Mouse (Mus musculus) limb, embryonic 15.5 days (tissue): ENCODE data around the gene Arhgap33. TPM values are rescaled to one million over a fixed set of nuclear protein-coding genes. Genes with fewer than 3 reads are reported as not detected.

Source experiments
- ATAC-seq: fragments of 200-750 bp; cut with Nextera tagmentation; 2 replicates; pipeline ENCODE4 v1.8.0; 2017; ENCODE audit warnings: low read depth, moderate TSS enrichment; ENCODE audit not compliant: insufficient number of reproducible peaks, low FRiP score, low TSS enrichment
- H3K27ac ChIP-seq: fragments of 300-500 bp; sonication (generic); 2 replicates; pipeline ENCODE4 v1.5.1; 2015; ENCODE audit warnings: moderate library complexity, mild to moderate bottlenecking, inconsistent platforms
- H3K27me3 ChIP-seq: fragments of 300-500 bp; sonication (generic); 2 replicates; pipeline ENCODE4 v1.6.1; 2015; ENCODE audit warnings: inconsistent platforms
- H3K36me3 ChIP-seq: fragments of 300-500 bp; sonication (generic); 2 replicates; pipeline ENCODE4 v1.6.1; 2015; ENCODE audit warnings: inconsistent platforms
- H3K4me1 ChIP-seq: fragments of 300-500 bp; sonication (generic); 2 replicates; pipeline ENCODE4 v1.6.1; 2015; ENCODE audit warnings: inconsistent platforms
- H3K4me2 ChIP-seq: fragments of 300-500 bp; sonication (generic); 2 replicates; pipeline ENCODE4 v1.6.1; 2015; ENCODE audit warnings: mild to moderate bottlenecking, inconsistent platforms
- H3K4me3 ChIP-seq: fragments of 300-500 bp; sonication (generic); 2 replicates; pipeline ENCODE4 v1.5.1; 2015; ENCODE audit warnings: mild to moderate bottlenecking, inconsistent platforms
- H3K9ac ChIP-seq: fragments of 300-500 bp; sonication (generic); 2 replicates; pipeline ENCODE4 v1.6.1; 2015; ENCODE audit warnings: inconsistent platforms
- H3K9me3 ChIP-seq: fragments of 300-500 bp; sonication (generic); 2 replicates; pipeline ENCODE4 v1.6.1; 2016; ENCODE audit warnings: inconsistent platforms
- WGBS: fragments of 180-500 bp; shearing (Covaris S2); methylation state at CpG from one replicate; pipeline ENCODE4 v1.1.7; 2015; 5-methylcytosine and 5-hydroxymethylcytosine counted together
- polyA plus RNA-seq: library from polyadenylated mRNA; unstranded; fragments of >200 nt; fragmentation: Nextera tagmentation; extraction: Ambion mirVana; gene quantifications from 2 replicates; pipeline ENCODE4 v1.2.1, GENCODE M21; 2015

Arhgap33 gene
- 7.8 and 8.0 TPM in 2 replicates for polyA plus RNA-seq

DNA sequence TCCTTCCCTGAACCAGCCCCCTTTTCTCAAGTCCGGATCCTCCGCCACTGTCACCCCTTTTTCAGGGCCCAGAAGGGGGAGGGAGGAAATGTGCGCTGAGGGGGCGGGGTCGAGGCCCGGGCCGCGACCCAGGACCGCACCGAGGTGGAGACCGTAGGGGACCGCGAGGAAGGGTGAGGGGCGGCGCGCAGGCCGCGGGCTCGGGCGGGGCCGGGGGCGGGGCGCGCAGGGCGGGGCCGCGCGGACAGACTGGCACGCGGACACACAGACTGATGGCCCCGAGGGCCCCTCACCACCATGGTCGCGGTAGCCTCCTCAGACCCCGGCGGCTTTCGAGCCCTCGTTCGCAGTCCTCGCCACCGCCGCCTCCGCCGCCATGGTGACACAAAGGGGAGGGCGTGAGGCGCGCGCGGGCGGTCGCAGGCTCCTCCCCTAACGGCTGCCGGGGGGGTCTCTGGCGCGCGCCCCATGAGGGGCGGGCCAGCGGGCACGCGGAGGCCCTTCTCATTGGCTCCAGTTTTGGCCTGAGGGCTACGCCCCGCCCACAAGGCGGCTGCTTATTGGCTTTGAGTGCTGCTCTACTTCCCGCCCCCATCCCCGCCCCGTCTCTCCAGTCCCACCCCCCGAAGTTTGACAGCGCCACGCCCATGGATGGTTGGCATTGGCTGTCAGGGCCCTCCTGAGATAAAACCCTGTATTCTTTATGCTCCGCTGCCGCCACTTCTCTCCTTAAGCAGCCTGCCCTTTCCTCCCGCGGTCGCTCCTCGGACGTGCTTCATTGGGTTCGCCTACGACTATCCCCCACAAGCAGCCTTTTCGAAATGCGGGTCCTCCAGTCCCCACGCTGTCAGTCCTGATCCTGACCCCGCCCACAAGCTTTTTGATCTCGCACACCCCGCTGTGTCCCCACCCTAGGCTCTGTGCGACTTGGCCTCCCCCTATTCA, at the start of gene Arhgap33:
Gene Arhgap33 (minus strand): TSS at position 428 of the 945 bp plus-strand sequence.
- Histone ChIP-seq H3K9me3 (no peaks in the 10 kb centered on the region), H3K4me2 (peak within 1 kb of the TSS; percentile 87), H3K27ac (peak within 1 kb of the TSS; percentile 72; the same call in 1 of the 2 replicates), H3K9ac (peak within 1 kb of the TSS; percentile 69), H3K27me3 (no peaks in the 10 kb centered on the region), H3K36me3 (peaks cover 32% of the 10 kb centered on the region), H3K4me3 (peak within 1 kb of the TSS; percentile 78), H3K4me1 (peaks cover 24% of the 10 kb centered on the region)
- ATAC-seq: peak; percentile 93
- under 1% methylated on average over 49 of the region's 84 CpGs for WGBS

DNA sequence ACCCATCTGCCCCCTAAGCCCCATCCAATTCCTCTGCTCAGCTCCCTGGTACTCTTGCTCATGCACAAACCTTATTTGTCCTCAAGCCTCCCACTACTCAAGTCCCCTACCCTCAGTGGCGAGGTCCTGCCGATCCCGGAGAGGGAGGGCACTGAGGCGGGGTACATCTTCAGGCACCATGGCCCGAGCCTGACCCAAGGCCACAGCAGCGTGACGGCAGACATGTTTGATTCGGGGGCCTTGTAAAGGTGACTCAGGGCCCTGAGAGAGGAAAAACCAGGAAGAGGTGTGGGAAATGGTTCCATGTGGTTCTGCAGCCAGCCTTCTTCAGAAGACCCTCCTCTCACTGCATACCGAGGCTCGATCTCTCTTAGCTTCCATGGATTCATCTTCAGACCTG, 49.5 kb upstream of the Arhgap33 start:
- 91% methylated on average over 10 of the region's 10 CpGs for WGBS
- no peak for ATAC-seq
- Histone ChIP-seq H3K4me1 (peaks cover 16% of the 10 kb centered on the region), H3K36me3 (peaks cover 72% of the 10 kb centered on the region), H3K27me3 (no peaks in the 10 kb centered on the region), H3K9me3 (no peaks in the 10 kb centered on the region), H3K9ac (no peak overlapping the region), H3K4me2 (no peak overlapping the region), H3K27ac (no peak overlapping the region), H3K4me3 (no peak overlapping the region)

DNA sequence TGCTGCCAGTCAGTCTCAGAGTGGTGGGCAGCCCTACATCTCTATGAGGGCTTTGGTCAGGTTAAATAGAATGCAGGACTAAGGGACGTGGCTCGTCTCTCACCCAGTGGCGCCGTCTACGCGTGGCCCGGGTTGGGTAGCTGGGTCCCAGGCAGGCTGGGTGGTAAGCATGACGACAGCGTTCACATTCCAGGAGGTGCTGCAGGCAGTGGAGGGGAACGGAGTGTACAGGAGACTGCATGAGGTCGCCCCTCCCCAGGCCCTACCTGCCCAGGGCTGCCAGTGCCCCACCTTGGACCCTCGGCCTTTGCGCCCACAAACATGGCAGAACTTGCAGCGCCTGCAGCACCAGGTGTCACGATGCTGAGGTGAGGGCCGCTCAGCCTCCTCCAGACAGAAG, 46.7 kb upstream of the Arhgap33 start:
- H3K9ac ChIP-seq: no peak overlapping the region
- H3K36me3 ChIP-seq: peaks cover 99% of the 10 kb centered on the region
- no peaks in the 10 kb centered on the region for H3K9me3 ChIP-seq
- WGBS: 92% methylated on average over 16 of the region's 16 CpGs
- no peak overlapping the region for H3K4me2 ChIP-seq
- no peak overlapping the region for H3K27ac ChIP-seq
- H3K4me1 ChIP-seq: peaks cover 4% of the 10 kb centered on the region
- no peak overlapping the region for H3K4me3 ChIP-seq
- ATAC-seq: no peak
- H3K27me3 ChIP-seq: no peaks in the 10 kb centered on the region

DNA sequence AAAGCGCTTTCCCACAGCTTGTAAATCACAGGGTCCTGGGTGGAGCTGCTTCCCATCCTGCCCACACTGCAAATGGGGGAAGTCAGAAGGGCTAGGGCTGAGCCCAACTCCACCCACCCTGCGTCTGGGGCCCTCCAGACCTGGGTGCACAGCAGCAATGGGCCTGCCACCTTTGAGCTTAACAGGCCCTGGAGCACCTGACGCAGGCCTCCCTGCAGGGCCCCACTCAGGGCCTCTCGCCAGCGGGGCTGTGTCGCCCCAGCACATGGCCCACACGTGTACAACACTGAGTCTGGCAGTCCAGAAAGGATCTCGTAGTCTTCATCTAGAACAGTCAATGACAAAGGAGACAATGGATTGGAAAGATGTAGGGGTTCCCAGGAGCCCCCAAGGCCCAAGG, 45.1 kb upstream of the Arhgap33 start:
- H3K36me3 ChIP-seq: peaks cover 100% of the 10 kb centered on the region
- ATAC-seq: no peak
- WGBS: 89% methylated on average over 8 of the region's 8 CpGs
- H3K4me1 ChIP-seq: no peaks in the 10 kb centered on the region
- no peak overlapping the region for H3K4me3 ChIP-seq
- H3K9me3 ChIP-seq: no peaks in the 10 kb centered on the region
- no peak overlapping the region for H3K9ac ChIP-seq
- H3K4me2 ChIP-seq: no peak overlapping the region
- H3K27me3 ChIP-seq: no peaks in the 10 kb centered on the region
- no peak overlapping the region for H3K27ac ChIP-seq

DNA sequence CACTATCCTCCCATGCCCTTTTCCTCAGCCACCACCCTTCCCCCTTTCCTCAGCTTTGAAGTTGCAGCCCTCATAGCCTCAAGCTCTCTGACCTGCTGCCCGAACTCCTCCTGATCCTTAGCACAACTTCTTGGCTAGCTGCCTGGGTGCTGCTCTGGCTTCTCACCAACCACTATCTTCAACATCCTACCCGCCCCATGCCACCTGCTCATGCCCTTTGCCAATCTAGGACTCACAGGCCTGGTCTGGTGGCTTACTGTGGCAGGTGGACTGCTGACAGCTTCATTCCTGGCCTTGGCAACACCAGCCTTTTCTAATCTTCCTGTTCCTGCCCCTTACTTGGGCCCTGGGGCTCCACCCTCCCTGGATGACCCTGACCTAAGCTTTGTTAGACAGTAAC, 38.1 kb upstream of the Arhgap33 start:
- ATAC-seq: no peak
- Histone ChIP-seq H3K27ac (no peak overlapping the region), H3K4me1 (no peaks in the 10 kb centered on the region), H3K27me3 (no peaks in the 10 kb centered on the region), H3K9me3 (no peaks in the 10 kb centered on the region), H3K4me3 (no peak overlapping the region), H3K36me3 (peaks cover 98% of the 10 kb centered on the region), H3K4me2 (no peak overlapping the region), H3K9ac (no peak overlapping the region)
- 69% methylated on average over 2 of the region's 2 CpGs for WGBS

DNA sequence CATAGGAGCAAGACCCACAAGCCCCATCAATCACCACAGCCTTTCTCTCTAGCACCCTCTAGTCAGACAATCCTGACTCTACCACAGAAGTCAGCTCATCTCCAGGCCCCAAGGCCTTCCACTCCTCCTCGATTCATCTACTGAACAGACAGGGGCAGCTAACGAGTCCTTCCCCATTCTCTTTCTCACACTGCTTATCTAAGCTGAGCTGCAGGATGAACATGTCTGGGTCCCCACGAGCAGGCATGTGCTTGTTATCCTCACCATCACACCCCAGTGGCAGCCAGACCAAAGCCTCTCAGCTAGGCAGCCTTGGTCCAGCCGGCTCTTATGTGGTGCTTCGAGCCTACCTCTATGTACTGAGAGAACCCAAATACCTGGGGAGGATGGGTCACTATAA, 37.5 kb upstream of the Arhgap33 start:
- H3K4me1 ChIP-seq: no peaks in the 10 kb centered on the region

DNA sequence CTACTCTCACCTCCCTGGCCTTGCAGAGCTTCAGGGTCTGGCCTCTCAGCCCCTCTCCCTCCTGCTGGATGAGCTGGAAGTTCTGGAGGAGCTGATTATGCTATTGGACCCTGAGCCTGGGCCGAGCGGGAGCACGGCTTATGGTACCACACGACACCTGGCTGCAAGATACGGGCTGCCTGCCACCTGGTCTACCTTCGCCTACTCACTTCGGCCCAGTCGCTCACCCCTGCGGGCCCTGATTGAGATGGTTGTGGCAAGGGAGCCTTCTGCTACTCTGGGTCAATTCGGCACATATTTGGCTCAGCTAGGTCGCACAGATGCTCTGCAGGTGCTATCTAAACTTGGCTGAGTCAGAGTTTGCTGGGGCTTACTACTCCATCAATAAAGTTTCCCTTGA, 32.7 kb upstream of the Arhgap33 start:
- 88% methylated on average over 11 of the region's 11 CpGs for WGBS
- H3K27me3 ChIP-seq: no peaks in the 10 kb centered on the region
- no peak overlapping the region for H3K4me2 ChIP-seq
- peaks cover 74% of the 10 kb centered on the region for H3K36me3 ChIP-seq
- no peak overlapping the region for H3K9ac ChIP-seq
- H3K9me3 ChIP-seq: no peaks in the 10 kb centered on the region
- H3K27ac ChIP-seq: no peak overlapping the region
- H3K4me3 ChIP-seq: no peak overlapping the region
- no peak for ATAC-seq
- H3K4me1 ChIP-seq: peaks cover 7% of the 10 kb centered on the region

More for the DNA sequence above, 37.5 kb upstream of the Arhgap33 start:
- H3K4me3 ChIP-seq: no peak overlapping the region
- 86% methylated on average over 5 of the region's 5 CpGs for WGBS
- no peaks in the 10 kb centered on the region for H3K9me3 ChIP-seq
- no peaks in the 10 kb centered on the region for H3K27me3 ChIP-seq
- no peak overlapping the region for H3K9ac ChIP-seq
- no peak overlapping the region for H3K4me2 ChIP-seq
- no peak overlapping the region for H3K27ac ChIP-seq
- ATAC-seq: no peak
- H3K36me3 ChIP-seq: peaks cover 95% of the 10 kb centered on the region

DNA sequence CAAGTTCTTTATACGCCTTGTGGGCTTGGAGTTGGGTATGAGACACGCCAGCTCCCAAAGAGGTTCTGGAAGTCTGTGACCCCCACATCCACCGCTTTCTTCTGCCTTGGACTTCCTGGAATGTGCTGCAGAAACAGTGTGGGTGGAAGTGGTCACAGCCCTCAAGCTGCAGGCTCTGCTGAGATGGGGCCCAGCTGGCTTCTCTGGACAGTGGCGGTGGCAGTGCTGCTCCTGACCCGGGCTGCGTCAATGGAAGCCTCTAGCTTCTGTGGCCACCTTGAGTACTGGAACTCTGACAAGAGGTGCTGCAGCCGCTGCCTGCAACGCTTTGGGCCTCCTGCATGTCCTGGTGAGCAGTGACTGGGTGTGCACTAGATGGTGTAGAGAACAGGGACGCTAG, 31.2 kb upstream of the Arhgap33 start:
- no peaks in the 10 kb centered on the region for H3K27me3 ChIP-seq
- H3K27ac ChIP-seq: no peak overlapping the region
- H3K9me3 ChIP-seq: no peaks in the 10 kb centered on the region
- H3K4me2 ChIP-seq: no peak overlapping the region
- WGBS: 87% methylated on average over 9 of the region's 9 CpGs
- H3K9ac ChIP-seq: no peak overlapping the region
- peaks cover 61% of the 10 kb centered on the region for H3K36me3 ChIP-seq
- no peak overlapping the region for H3K4me3 ChIP-seq
- no peak for ATAC-seq
- peaks cover 7% of the 10 kb centered on the region for H3K4me1 ChIP-seq

DNA sequence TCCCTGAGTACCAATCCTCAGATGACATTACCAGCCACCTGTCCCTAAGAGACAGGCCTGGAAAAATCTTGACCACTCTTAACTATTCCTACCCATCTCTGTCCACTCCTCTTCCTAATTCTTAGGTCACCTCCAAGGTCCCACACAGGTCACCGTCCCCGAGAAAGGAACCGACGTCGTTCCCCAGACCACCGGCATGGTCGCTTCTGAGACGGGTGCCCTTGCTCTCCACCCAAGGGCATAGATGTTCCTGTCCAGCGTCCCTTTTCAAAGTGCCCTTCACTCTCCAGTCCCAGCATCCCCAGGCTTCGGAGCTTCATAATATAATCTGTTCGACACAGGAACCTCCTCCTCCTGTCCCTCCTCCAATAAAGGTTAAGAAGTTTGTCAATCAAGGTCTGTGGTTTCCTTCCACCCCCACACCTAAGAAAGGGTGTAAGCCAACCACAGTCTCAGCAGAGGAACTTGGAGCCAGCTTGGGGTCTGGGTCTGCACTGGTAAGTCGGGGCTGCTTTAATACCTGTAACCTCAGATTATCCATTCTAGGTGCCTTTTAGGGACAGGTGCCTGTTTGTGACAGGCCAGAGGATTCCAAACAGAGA, 30.2 kb upstream of the Arhgap33 start, which contains the start of gene Igflr1:
Gene Igflr1 (plus strand): TSS at position 458 of the 602 bp plus-strand sequence.
- peak within 1 kb of the TSS; percentile 68; the same call in 1 of the 2 replicates for H3K4me3 ChIP-seq
- 92% methylated on average over 12 of the region's 12 CpGs for WGBS
- H3K4me2 ChIP-seq: no peak within 1 kb of the TSS
- H3K27me3 ChIP-seq: no peaks in the 10 kb centered on the region
- no peak within 1 kb of the TSS for H3K9ac ChIP-seq
- ATAC-seq: no peak
- peaks cover 7% of the 10 kb centered on the region for H3K4me1 ChIP-seq
- H3K36me3 ChIP-seq: peaks cover 51% of the 10 kb centered on the region
- H3K27ac ChIP-seq: no peak within 1 kb of the TSS
- H3K9me3 ChIP-seq: no peaks in the 10 kb centered on the region

DNA sequence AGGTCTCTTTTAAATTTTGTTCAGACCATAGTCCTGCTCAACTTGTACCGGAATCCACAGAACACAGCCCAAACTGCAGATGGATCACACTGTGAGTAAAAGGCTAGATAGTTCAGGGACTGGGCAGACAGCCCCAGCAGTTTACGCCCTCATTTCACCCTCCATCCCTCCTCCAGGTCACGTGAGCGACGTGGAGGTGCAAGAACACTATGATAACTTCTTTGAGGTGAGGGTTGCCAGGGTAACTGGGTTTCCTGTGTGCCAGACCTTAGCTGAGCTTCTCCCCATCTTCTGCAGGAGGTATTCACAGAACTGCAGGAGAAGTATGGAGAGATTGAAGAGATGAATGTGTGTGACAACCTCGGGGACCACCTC, 29.0 kb upstream of the Arhgap33 start:
- peak overlapping the region; percentile 71; the same call in 1 of the 2 replicates for H3K9ac ChIP-seq
- peak overlapping the region; percentile 68 for H3K4me3 ChIP-seq
- H3K4me2 ChIP-seq: peak overlapping the region; percentile 61
- WGBS: 18% methylated on average over 6 of the region's 6 CpGs
- H3K27ac ChIP-seq: peak overlapping the region; percentile 97
- H3K36me3 ChIP-seq: peaks cover 40% of the 10 kb centered on the region
- peaks cover 10% of the 10 kb centered on the region for H3K4me1 ChIP-seq
- no peak for ATAC-seq
- no peaks in the 10 kb centered on the region for H3K27me3 ChIP-seq
- H3K9me3 ChIP-seq: no peaks in the 10 kb centered on the region

DNA sequence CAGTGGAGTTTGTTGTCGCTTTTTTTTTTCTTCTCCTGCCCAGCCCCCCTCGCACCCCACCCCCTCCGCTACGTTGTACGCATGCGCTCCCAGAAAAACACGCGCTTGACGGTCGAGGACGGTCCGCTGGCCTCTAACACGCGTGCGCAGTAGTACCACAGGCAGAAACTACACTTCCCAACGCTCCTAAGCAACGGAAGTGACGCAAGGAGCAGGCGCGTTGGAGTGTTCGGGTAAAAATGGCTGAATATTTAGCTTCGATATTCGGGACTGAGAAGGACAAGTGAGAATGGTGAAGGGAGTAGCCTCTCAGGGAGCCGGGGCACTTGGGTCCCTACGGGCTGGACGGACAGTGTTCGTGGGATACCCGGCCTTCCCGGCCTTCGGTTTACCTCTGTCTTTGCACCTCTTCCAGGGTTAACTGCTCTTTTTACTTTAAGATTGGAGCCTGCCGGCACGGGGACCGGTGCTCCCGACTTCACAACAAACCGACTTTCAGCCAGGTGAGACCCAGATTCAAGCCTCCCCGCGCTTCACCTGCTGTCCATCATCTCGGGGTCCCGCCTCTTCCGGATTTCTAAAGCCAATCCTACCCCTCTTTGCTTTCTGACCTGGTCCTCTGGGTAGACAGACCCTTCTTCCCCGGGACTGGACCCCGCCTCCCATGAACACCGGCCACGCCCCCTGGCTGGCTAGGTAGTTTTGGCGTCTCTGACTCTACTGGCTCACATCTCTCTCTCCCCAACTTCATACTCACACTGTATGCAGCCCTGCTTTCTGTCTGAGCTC, 28.5 kb upstream of the Arhgap33 start, which contains the start of the genes U2af1l4, Gm49396 and Psenen:
Gene U2af1l4 (plus strand): TSS at position 185 of the 789 bp plus-strand sequence.
Gene Gm49396 (plus strand): TSS at position 228 of the 789 bp plus-strand sequence.
Gene Psenen (minus strand): TSS at position 511 of the 789 bp plus-strand sequence.
- under 1% methylated on average over 44 of the region's 45 CpGs for WGBS
- no peaks in the 10 kb centered on the region for H3K9me3 ChIP-seq
- peak within 1 kb of the TSS; percentile 71 for H3K9ac ChIP-seq
- H3K4me3 ChIP-seq: peak within 1 kb of the TSS; percentile 68
- H3K36me3 ChIP-seq: peaks cover 34% of the 10 kb centered on the region
- peak within 1 kb of the TSS; percentile 97 for H3K27ac ChIP-seq
- peaks cover 15% of the 10 kb centered on the region for H3K4me1 ChIP-seq
- peak; percentile 89 for ATAC-seq
- H3K4me2 ChIP-seq: peak within 1 kb of the TSS; percentile 62
- H3K27me3 ChIP-seq: no peaks in the 10 kb centered on the region
